Mouse (Mus musculus) hindlimb bud, embryonic 11.5 days (tissue): ENCODE data around the gene Asb18.

ENCODE experiments used
- DNase-seq: peaks from one replicate; pipeline ENCODE4 v3.0.0-alpha.2; 2012; ENCODE audit warnings: low read depth, low spot score; ENCODE audit errors: extremely low spot score

Asb18 gene

GRCm38 (mm10) chr1:89912392-89912791 is 102.1 kb downstream of the Asb18 start:
- no peak for DNase-seq

GRCm38 (mm10) chr1:89909796-89910195 is 104.7 kb downstream of the Asb18 start:
- DNase-seq = no peak

DNA sequence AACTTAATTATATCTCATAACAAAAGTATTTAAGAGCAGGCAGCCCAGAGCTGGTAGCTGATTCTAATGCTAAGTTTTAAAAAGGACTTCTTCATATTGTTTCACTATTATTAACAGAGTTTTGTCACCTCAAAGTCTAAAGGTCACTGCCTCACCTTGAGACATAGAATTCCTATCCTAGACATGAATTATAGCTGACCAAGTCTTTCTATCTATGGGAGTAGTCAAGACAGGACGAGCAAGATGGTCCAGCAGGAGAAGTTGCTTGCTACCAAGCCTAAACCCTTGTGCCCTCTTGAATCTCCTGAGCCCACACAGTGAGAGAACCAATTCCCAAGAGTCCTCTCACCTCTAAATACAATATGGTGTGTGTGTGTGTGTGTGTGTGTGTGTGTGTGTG is 111.8 kb downstream of the Asb18 start:
- DNase-seq = no peak

GRCm38 (mm10) chr1:89902236-89902635 is 112.2 kb downstream of the Asb18 start:
- DNase-seq = no peak

- DNase-seq = no peak
Observed at GRCm38 (mm10) chr1:89901381-89901780, 113.1 kb downstream of the Asb18 start.
